Mouse (Mus musculus): Measurements from ENCODE around the gene Gfod2. TPM values are rescaled to one million over a fixed set of nuclear protein-coding genes. Genes with fewer than 3 reads are reported as not detected.
A peak's percentile ranks its signal among the peaks of the same experiment; 100 is the strongest.

Gene Gfod2
- polyA plus RNA-seq, 1 experiment from 2014 or later, result 83.3 TPM

DNA sequence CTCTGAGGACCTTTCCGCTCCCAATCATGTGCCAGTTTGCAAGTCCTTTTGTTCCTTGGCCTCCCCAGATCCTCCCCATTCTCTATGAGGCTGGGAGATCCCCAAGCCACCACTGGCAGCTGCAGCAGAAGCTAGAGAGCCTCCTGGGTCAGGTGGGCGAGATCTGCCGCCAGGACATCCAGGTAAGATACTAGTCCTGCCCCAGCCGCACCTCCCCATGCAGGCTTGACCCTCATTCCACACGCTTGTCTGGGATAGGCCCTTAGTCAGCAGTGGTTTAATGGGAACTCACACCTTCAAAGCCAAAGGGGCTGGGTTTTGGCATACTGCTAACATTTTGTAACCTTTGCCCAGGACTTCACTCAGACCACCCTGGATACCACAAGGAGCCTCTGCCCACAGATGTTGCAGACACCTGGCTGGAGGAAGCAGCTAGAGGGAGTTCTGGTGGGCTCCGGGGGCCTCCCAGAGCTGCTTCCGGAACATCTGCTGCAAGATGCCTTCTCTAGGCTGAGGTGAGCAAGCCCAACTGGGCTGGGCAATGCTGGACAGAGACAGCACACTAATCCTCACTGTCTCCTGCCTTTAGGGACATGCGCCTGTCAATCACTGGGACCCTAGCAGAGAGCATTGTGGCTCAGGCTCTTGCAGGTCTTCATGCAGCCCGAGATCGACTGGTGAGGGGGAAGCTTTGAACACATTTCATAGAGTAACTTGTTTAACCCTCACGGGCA, 65.8 kb downstream of the Gfod2 start:
- Histone ChIP-seq H3K36me3 (ENCODE audit: control insufficient read depth, insufficient read depth) (peaks cover 8% of the 10 kb centered on the region; the same call in 1 of the 2 replicates), H3K4me3 (replicated peaks; ENCODE audit: low read length) (no peak overlapping the region), H3K4me2 (ENCODE audit: low read length) (no peak overlapping the region), H3K4me1 (replicated peaks; ENCODE audit: control insufficient read depth, insufficient read depth, low read length) (peaks cover 18% of the 10 kb centered on the region), H3K9ac (replicated peaks; ENCODE audit: low read depth, low read length) (no peak overlapping the region), H3K27ac (ENCODE audit: low read length) (no peak overlapping the region), H3K27me3 (replicated peaks; ENCODE audit: control insufficient read depth, insufficient read depth, low read length) (no peaks in the 10 kb centered on the region), H3K9me3 (ENCODE audit: control insufficient read depth, low read length) (peaks cover 4% of the 10 kb centered on the region; the same call in 1 of the 2 replicates)
- ATAC-seq, result no peak
- 94% methylated on average over 11 of the region's 11 CpGs for WGBS

DNA sequence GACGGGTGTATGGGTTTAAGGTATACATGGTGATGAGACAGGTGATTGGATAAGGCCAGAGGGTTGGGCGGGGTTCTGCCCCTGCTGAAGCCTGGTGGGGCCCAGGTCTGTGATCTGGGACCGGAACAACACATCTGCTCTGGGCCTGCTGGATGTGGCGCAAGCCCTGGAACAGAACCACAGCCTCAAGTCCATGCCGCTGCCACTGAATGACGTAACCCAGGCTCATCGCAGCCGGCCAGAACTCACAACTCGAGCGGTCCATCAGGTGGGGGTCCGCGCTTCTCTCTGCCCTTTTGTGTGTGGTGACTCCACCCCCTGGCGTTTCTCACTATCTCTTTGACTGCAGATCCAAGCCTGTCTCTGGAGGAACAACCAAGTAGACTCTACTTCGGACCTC, 67.5 kb downstream of the Gfod2 start:
- Histone ChIP-seq H3K27ac (ENCODE audit: low read length) (no peak overlapping the region), H3K9ac (replicated peaks; ENCODE audit: low read depth, low read length) (no peak overlapping the region), H3K27me3 (replicated peaks; ENCODE audit: control insufficient read depth, insufficient read depth, low read length) (no peaks in the 10 kb centered on the region), H3K36me3 (ENCODE audit: control insufficient read depth, insufficient read depth) (peaks cover 3% of the 10 kb centered on the region; the same call in 1 of the 2 replicates), H3K4me2 (ENCODE audit: low read length) (no peak overlapping the region), H3K4me3 (replicated peaks; ENCODE audit: low read length) (no peak overlapping the region), H3K9me3 (ENCODE audit: control insufficient read depth, low read length) (peaks cover 4% of the 10 kb centered on the region; the same call in 1 of the 2 replicates), H3K4me1 (replicated peaks; ENCODE audit: control insufficient read depth, insufficient read depth, low read length) (peaks cover 18% of the 10 kb centered on the region)
- no peak for ATAC-seq
- 84% methylated on average over 14 of the region's 14 CpGs for WGBS

DNA sequence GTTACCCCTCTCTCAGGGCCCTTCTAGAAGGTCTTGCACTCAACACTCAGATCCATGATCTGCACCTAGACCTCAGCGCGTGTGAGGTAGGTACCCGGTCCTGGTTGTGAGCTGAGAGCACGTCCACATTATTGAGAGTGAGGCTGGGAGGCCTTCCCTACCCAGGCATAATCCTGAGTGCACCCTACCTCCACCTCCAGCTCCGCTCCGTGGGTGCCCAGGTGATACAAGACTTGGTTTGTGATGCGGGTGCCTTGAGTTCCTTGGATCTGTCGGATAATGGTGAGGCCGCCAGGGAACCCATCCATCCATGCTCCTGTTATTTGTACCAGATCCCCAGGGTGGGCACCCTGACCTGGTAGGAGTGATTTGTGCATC, 68.5 kb downstream of the Gfod2 start:
- no peak overlapping the region for H3K9ac ChIP-seq (replicated peaks; ENCODE audit: low read depth, low read length)
- H3K4me1 ChIP-seq (replicated peaks; ENCODE audit: control insufficient read depth, insufficient read depth, low read length), result peaks cover 12% of the 10 kb centered on the region
- H3K9me3 ChIP-seq (ENCODE audit: control insufficient read depth, low read length), result peaks cover 4% of the 10 kb centered on the region; the same call in 1 of the 2 replicates

DNA sequence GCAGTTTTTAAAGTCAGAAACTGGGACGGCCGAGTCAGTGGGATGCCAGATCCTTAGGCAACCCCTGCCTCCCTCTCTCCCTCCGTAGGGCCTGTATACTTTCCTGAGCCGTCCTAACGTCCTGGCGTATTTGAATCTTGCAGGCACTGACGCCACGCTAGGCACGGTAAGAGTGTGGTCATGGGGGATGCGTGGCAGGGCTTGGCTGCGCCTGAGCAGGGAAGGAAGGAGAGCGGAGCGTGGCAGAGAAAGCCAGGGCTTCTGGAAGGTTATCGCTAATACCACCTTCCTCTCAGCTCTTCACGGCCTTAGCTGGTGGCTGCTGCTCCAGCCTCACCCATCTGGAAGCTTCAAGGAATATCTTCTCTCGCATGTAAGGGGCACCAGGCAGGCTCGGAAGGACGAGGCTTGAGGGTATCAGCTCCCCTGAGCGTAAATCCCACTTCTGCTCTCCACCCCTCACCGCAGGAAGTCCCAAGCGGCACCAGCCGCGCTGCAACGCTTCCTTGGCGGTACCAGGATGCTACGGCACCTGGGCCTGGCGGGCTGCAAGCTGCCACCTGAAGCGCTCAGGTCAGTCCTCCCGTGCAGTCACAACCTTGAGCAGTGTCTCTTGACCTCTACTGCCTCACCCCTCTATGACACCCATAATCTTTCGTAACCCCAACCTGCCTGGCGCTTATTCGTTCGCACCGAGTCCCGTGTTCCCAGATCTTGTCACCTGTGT, 69.0 kb downstream of the Gfod2 start:
- no peak overlapping the region for H3K4me3 ChIP-seq (replicated peaks; ENCODE audit: low read length)
- peaks cover 4% of the 10 kb centered on the region; the same call in 1 of the 2 replicates for H3K9me3 ChIP-seq (ENCODE audit: control insufficient read depth, low read length)
- 60% methylated on average over 35 of the region's 35 CpGs for WGBS
- ATAC-seq, result no peak
- no peaks in the 10 kb centered on the region for H3K27me3 ChIP-seq (replicated peaks; ENCODE audit: control insufficient read depth, insufficient read depth, low read length)
- H3K4me1 ChIP-seq (replicated peaks; ENCODE audit: control insufficient read depth, insufficient read depth, low read length), result peaks cover 6% of the 10 kb centered on the region
- H3K4me2 ChIP-seq (ENCODE audit: low read length), result no peak overlapping the region
- no peak overlapping the region for H3K9ac ChIP-seq (replicated peaks; ENCODE audit: low read depth, low read length)
- no peaks in the 10 kb centered on the region for H3K36me3 ChIP-seq (ENCODE audit: control insufficient read depth, insufficient read depth)
- H3K27ac ChIP-seq (ENCODE audit: low read length), result no peak overlapping the region

More for the DNA sequence above, 68.5 kb downstream of the Gfod2 start:
- Histone ChIP-seq H3K4me3 (replicated peaks; ENCODE audit: low read length) (no peak overlapping the region), H3K27ac (ENCODE audit: low read length) (no peak overlapping the region), H3K27me3 (replicated peaks; ENCODE audit: control insufficient read depth, insufficient read depth, low read length) (no peaks in the 10 kb centered on the region), H3K4me2 (ENCODE audit: low read length) (no peak overlapping the region), H3K36me3 (ENCODE audit: control insufficient read depth, insufficient read depth) (no peaks in the 10 kb centered on the region)
- 91% methylated on average over 9 of the region's 9 CpGs for WGBS
- no peak for ATAC-seq

DNA sequence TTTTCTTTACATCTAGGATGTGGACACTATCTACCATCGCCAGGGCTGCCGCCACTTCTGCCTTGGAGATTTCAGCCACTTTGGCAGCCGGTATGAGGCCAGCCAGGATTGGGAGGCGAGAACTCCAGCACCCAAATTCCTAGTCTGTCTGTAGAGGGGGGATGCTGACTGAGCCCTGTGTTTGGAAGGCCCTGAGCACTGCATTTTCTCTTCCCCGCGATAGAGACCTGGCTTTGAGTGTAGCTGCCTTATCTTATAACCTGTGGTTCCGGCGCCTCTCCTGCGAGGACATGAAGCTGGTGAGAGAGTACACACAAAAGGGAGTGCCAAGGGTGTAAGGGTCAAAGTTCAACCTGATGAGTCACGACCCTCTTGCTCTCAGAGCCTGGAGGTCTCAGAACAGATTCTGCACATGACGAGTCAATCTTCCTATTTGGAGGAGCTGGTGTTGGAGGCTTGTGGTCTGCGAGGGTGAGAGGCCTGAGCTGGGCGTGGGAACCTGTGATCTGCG, 70.2 kb downstream of the Gfod2 start:
- Histone ChIP-seq H3K27me3 (replicated peaks; ENCODE audit: control insufficient read depth, insufficient read depth, low read length) (no peaks in the 10 kb centered on the region), H3K36me3 (ENCODE audit: control insufficient read depth, insufficient read depth) (no peaks in the 10 kb centered on the region), H3K27ac (ENCODE audit: low read length) (no peak overlapping the region), H3K9me3 (ENCODE audit: control insufficient read depth, low read length) (peaks cover 4% of the 10 kb centered on the region; the same call in 1 of the 2 replicates), H3K4me1 (replicated peaks; ENCODE audit: control insufficient read depth, insufficient read depth, low read length) (no peaks in the 10 kb centered on the region), H3K4me3 (replicated peaks; ENCODE audit: low read length) (no peak overlapping the region), H3K4me2 (ENCODE audit: low read length) (no peak overlapping the region), H3K9ac (replicated peaks; ENCODE audit: low read depth, low read length) (no peak overlapping the region)
- no peak for ATAC-seq
- WGBS, result 71% methylated on average over 14 of the region's 14 CpGs

DNA sequence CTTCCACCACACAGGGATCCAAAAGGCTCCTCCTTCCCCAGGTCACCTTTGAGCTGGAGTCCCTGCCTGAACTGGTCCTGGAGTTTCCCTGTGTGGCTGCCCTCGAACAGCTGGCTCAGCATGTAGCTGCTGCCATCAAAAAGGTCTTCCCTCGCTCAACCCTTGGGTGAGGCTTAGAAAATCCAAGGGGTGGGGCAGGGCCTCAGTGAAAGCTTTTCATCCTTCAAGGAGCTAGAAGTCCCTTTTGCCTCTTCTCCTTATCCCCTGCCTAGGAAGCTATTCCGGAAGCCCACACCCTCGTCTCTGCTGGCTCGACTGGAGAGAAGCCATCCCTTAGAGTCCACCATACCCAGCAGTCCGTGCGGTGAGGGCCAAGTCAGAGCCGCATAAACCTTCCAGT, 71.0 kb downstream of the Gfod2 start:
- Histone ChIP-seq H3K27me3 (replicated peaks; ENCODE audit: control insufficient read depth, insufficient read depth, low read length) (no peaks in the 10 kb centered on the region), H3K27ac (ENCODE audit: low read length) (no peak overlapping the region), H3K9ac (replicated peaks; ENCODE audit: low read depth, low read length) (no peak overlapping the region), H3K36me3 (ENCODE audit: control insufficient read depth, insufficient read depth) (peaks cover 3% of the 10 kb centered on the region; the same call in 1 of the 2 replicates), H3K4me1 (replicated peaks; ENCODE audit: control insufficient read depth, insufficient read depth, low read length) (no peaks in the 10 kb centered on the region), H3K9me3 (ENCODE audit: control insufficient read depth, low read length) (no peaks in the 10 kb centered on the region), H3K4me2 (ENCODE audit: low read length) (no peak overlapping the region), H3K4me3 (replicated peaks; ENCODE audit: low read length) (no peak overlapping the region)
- no peak for ATAC-seq
- WGBS, result 59% methylated on average over 8 of the region's 8 CpGs

DNA sequence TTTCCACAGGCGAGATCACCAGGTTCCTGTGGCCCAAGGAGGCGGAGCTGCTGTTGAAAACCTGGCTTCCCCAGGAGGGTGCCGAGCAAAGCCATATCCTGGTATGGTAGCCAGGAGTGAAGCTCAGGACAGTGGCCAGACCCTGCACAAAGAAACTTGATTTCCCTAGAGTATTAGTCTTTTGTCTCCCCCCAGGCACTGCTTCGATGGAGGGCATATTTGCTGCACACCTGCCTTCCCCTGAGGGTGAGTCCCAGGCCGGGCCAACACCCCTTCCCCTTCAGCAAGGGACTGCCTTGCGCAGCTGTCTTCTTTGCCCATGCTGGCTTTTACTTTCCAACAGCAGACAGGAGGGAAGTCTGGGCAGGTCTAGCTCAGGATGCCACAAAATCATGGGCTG, 71.9 kb downstream of the Gfod2 start:
- Histone ChIP-seq H3K27ac (ENCODE audit: low read length) (no peak overlapping the region), H3K36me3 (ENCODE audit: control insufficient read depth, insufficient read depth) (peaks cover 10% of the 10 kb centered on the region), H3K27me3 (replicated peaks; ENCODE audit: control insufficient read depth, insufficient read depth, low read length) (no peaks in the 10 kb centered on the region), H3K4me3 (replicated peaks; ENCODE audit: low read length) (no peak overlapping the region), H3K4me2 (ENCODE audit: low read length) (no peak overlapping the region), H3K4me1 (replicated peaks; ENCODE audit: control insufficient read depth, insufficient read depth, low read length) (no peaks in the 10 kb centered on the region), H3K9me3 (ENCODE audit: control insufficient read depth, low read length) (no peaks in the 10 kb centered on the region), H3K9ac (replicated peaks; ENCODE audit: low read depth, low read length) (no peak overlapping the region)
- ATAC-seq, result 0 out of 2 replicates have a peak, but pooled peaks have one; percentile 4
- 71% methylated on average over 6 of the region's 6 CpGs for WGBS

DNA sequence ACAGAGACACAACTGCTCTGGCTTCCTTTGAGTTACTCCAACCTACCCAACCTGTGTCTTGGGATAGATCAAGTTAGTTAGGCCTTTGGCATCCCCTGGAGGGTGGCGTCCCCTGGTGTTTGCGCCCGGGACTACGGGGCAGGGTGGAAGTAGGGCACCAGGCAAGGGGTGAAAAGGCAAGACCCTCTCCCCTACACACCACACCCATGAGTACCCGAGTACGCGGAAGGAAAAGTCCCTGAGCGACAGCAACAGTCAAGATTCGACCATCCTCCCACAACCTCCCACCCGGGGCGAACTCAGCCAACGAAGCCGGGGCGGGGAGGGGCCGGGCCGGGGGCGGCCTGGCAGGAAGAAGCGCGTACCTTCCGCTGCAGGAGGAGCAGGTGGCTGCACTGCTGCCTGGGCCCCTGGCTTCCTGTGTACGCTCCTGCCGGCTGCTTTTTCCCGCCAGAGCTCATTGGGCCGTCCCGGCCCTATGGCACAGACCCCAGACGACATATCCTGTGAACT, 72.6 kb downstream of the Gfod2 start, which contains the start of gene Carmil2:
TSS of gene Carmil2 (plus strand) at position 479 of the 513 bp plus-strand sequence.
- Histone ChIP-seq H3K36me3 (ENCODE audit: control insufficient read depth, insufficient read depth) (peaks cover 15% of the 10 kb centered on the region), H3K4me3 (replicated peaks; ENCODE audit: low read length) (no peak within 1 kb of the TSS), H3K4me2 (ENCODE audit: low read length) (no peak within 1 kb of the TSS), H3K27ac (ENCODE audit: low read length) (no peak within 1 kb of the TSS), H3K4me1 (replicated peaks; ENCODE audit: control insufficient read depth, insufficient read depth, low read length) (no peaks in the 10 kb centered on the region), H3K27me3 (replicated peaks; ENCODE audit: control insufficient read depth, insufficient read depth, low read length) (no peaks in the 10 kb centered on the region), H3K9me3 (ENCODE audit: control insufficient read depth, low read length) (no peaks in the 10 kb centered on the region), H3K9ac (replicated peaks; ENCODE audit: low read depth, low read length) (no peak within 1 kb of the TSS)
- WGBS, result 12% methylated on average over 26 of the region's 26 CpGs
- peak; percentile 57 for ATAC-seq

DNA sequence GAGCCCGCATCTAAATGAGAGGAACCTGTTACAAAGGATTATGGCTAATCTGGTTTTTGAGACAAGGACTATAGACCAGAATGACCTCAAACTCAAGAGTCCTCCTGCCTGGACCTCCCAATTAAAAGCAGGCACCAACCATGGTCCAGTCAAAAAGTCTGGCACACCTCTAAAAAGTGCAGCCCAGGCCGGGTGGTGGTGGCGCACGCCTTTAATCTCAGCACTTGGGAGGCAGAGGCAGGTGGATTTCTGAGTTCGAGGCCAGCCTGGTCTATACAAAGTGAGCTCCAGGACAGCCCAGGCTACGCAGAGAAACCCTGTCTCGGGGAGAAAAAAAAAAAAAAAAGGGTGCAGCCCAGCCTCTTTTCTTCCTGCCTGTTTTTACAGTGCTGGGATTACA, 73.1 kb downstream of the Gfod2 start:
- WGBS, result 78% methylated on average over 7 of the region's 7 CpGs
- no peak overlapping the region for H3K9ac ChIP-seq (replicated peaks; ENCODE audit: low read depth, low read length)
- no peaks in the 10 kb centered on the region for H3K27me3 ChIP-seq (replicated peaks; ENCODE audit: control insufficient read depth, insufficient read depth, low read length)
- H3K27ac ChIP-seq (ENCODE audit: low read length), result no peak overlapping the region
- no peaks in the 10 kb centered on the region for H3K4me1 ChIP-seq (replicated peaks; ENCODE audit: control insufficient read depth, insufficient read depth, low read length)
- no peak overlapping the region for H3K4me3 ChIP-seq (replicated peaks; ENCODE audit: low read length)
- ATAC-seq, result no peak
- H3K36me3 ChIP-seq (ENCODE audit: control insufficient read depth, insufficient read depth), result peaks cover 18% of the 10 kb centered on the region
- no peak overlapping the region for H3K4me2 ChIP-seq (ENCODE audit: low read length)
- no peaks in the 10 kb centered on the region for H3K9me3 ChIP-seq (ENCODE audit: control insufficient read depth, low read length)

All from forebrain, embryonic 16.5 days (tissue).